Mouse (Mus musculus): ENCODE measurements around the gene Rtl8b. TPM values are rescaled to one million over a fixed set of nuclear protein-coding genes. Genes with fewer than 3 reads are reported as not detected.

Gene Rtl8b
- total RNA-seq (2014; rRNA removed) = 3.8 and 6.7 TPM in 2 replicates
- 23.2 and 27.2 TPM in 2 replicates for polyA plus RNA-seq (2012; rRNA removed)

DNA sequence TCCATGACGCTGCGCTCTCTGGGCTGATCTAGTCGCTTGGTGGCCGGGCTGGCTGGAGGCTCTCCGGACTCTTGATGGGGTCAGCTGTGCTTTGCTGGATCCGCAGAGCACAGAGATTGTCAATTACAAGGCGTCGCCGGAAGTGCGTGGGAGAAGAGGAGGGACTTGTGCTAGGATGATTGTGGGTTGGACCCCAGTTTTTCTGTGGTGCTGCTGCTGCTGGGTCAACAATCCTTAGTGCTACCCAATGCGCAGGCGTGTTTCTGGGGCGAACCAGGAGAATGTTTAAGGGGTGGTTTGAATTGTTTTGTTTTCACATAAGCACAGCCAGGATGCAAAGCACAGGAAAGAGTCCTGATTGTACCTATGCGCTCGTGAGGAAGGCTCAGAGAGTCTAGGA lies at the start of gene Rtl8b:
Gene Rtl8b, minus strand, starts transcription at position 115 of the 400 bp plus-strand sequence.
- no peak within 1 kb of the TSS for H3K9ac ChIP-seq (ENCODE audit: low read depth, low read length)
- H3K27me3 ChIP-seq (ENCODE audit: control insufficient read depth, insufficient read depth, low read length) = no peaks in the 10 kb centered on the region
- H3K36me3 ChIP-seq (ENCODE audit: control insufficient read depth, insufficient read depth, low read length) = no peaks in the 10 kb centered on the region
- H3K4me1 ChIP-seq (ENCODE audit: control insufficient read depth, insufficient read depth, low read length) = no peaks in the 10 kb centered on the region
- no peak within 1 kb of the TSS for H3K27ac ChIP-seq (replicated peaks; ENCODE audit: insufficient read depth, low read depth, low read length)
- H3K79me2 ChIP-seq (ENCODE audit: control insufficient read depth, insufficient read depth, low read length) = no peaks in the 10 kb centered on the region
- no peak for TF ChIP-seq CTCF (IDR thresholded peaks at IDR 0.05; ENCODE audit: low read depth, low read length)
- no peak for TF ChIP-seq POLR2A (IDR thresholded peaks at IDR 0.05; ENCODE audit: extremely low read depth, insufficient read depth, low read length)
- H3K4me3 ChIP-seq (ENCODE audit: insufficient read depth, low read depth, low read length) = peak within 1 kb of the TSS; percentile 48
- 2% methylated on average over 11 of the region's 15 CpGs for WGBS
- DNase-seq (ENCODE audit: extremely low read depth, low read depth, low spot score) = peak; percentile 78

DNA sequence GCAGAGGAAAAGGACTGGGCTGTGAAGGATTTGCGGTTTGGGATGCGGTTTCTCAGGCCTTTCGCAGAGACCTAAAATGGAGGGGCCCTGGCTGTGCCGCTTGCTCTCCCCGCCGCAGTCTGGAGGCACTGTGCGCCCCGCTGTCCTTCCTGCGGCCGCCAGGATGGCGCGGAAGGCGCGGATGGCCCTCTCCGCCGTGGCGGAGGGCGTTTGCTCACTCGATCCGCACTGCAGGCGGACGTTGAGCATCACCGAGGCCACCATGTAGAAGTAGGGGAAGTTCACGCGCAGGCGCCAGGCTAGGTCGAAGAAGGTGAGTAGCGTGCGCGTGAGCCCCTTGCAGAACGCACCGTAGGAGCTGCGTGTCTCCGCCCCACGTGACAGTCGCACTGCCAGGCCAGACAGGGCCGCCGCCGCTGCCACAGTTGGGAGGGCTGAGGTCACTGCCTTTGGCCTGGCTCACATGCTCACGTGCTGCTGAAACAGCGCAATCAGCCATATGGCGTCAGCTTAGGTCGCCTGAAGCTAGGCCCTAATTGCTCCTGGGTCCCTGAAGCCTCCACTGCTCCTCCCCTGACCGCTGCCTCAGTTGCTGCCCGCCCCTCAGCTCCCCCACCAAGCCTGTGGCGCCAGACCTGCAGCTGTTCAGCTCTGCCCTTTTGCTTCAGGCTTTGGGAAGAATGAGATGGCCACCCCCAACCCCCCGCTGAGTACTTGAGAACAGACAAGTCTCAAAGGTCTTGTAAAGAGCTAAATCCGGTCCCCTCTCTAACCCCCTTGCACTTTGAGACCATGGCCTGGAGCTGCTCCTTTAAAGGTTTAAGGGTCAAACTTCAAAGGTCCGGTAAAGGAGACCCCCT lies 46.3 kb upstream of the Rtl8b start:
- no peaks in the 10 kb centered on the region for H3K79me2 ChIP-seq (ENCODE audit: control insufficient read depth, insufficient read depth, low read length)
- WGBS = 12% methylated on average over 44 of the region's 49 CpGs
- H3K9ac ChIP-seq (ENCODE audit: low read depth, low read length) = no peak overlapping the region
- no peaks in the 10 kb centered on the region for H3K36me3 ChIP-seq (ENCODE audit: control insufficient read depth, insufficient read depth, low read length)
- peak; percentile 6 for DNase-seq (ENCODE audit: extremely low read depth, low read depth, low spot score)
- H3K4me1 ChIP-seq (ENCODE audit: control insufficient read depth, insufficient read depth, low read length) = no peaks in the 10 kb centered on the region
- no peaks in the 10 kb centered on the region for H3K27me3 ChIP-seq (ENCODE audit: control insufficient read depth, insufficient read depth, low read length)
- peak overlapping the region; percentile 9; the same call in 1 of the 2 replicates for H3K4me3 ChIP-seq (ENCODE audit: insufficient read depth, low read depth, low read length)
- TF ChIP-seq POLR2A (IDR thresholded peaks at IDR 0.05; ENCODE audit: extremely low read depth, insufficient read depth, low read length) (no peak), CTCF (IDR thresholded peaks at IDR 0.05; ENCODE audit: low read depth, low read length) (no peak)
- no peak overlapping the region for H3K27ac ChIP-seq (replicated peaks; ENCODE audit: insufficient read depth, low read depth, low read length)

DNA sequence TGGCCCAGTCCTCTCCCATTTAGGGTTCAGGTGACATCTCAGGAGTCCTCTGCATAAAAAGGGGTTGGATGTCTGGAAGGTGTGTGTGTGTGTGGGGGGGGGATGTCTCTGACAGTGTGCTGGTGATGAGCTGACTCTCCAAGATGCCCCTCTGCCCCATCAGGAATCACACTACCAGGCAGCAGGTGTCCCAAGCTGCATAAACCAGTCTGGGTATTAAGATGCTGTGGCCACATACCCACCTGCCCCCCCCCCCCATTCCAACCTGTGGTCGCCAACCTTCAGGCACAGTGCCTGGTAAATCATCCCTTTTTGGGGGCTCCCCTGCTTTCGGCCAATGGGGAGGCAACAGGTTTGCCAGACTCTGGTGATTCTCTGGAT lies 45.7 kb upstream of the Rtl8b start:
- H3K9ac ChIP-seq (ENCODE audit: low read depth, low read length) = no peak overlapping the region
- no peak overlapping the region for H3K4me3 ChIP-seq (ENCODE audit: insufficient read depth, low read depth, low read length)
- WGBS = 43% methylated on average over 2 of the region's 2 CpGs
- no peaks in the 10 kb centered on the region for H3K27me3 ChIP-seq (ENCODE audit: control insufficient read depth, insufficient read depth, low read length)
- H3K4me1 ChIP-seq (ENCODE audit: control insufficient read depth, insufficient read depth, low read length) = no peaks in the 10 kb centered on the region
- TF ChIP-seq POLR2A (IDR thresholded peaks at IDR 0.05; ENCODE audit: extremely low read depth, insufficient read depth, low read length) (no peak), CTCF (IDR thresholded peaks at IDR 0.05; ENCODE audit: low read depth, low read length) (no peak)
- no peaks in the 10 kb centered on the region for H3K36me3 ChIP-seq (ENCODE audit: control insufficient read depth, insufficient read depth, low read length)
- H3K79me2 ChIP-seq (ENCODE audit: control insufficient read depth, insufficient read depth, low read length) = no peaks in the 10 kb centered on the region
- no peak for DNase-seq (ENCODE audit: extremely low read depth, low read depth, low spot score)
- no peak overlapping the region for H3K27ac ChIP-seq (replicated peaks; ENCODE audit: insufficient read depth, low read depth, low read length)

DNA sequence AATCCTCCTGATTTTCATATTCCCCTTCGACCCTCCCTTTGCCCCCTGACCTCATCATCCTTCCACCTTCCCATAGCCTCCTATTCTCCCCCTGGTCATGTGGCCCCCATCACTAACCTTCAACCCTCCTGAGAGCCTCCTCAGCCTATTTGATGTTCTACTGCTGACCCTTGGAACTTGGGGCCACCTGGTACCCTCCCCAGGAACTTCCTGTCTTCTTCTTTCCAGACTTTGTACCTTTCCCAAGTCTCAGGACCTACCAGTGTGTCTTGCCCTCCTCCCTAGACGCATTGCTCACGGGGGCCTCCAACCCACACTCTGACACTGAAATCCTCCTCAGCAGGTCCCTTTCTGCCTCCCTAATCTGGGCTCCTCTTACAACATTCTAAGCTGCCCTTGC lies 32.5 kb upstream of the Rtl8b start:
- no peaks in the 10 kb centered on the region for H3K79me2 ChIP-seq (ENCODE audit: control insufficient read depth, insufficient read depth, low read length)
- H3K4me1 ChIP-seq (ENCODE audit: control insufficient read depth, insufficient read depth, low read length) = no peaks in the 10 kb centered on the region
- no peak for TF ChIP-seq CTCF (IDR thresholded peaks at IDR 0.05; ENCODE audit: low read depth, low read length)
- no peak overlapping the region for H3K27ac ChIP-seq (replicated peaks; ENCODE audit: insufficient read depth, low read depth, low read length)
- H3K4me3 ChIP-seq (ENCODE audit: insufficient read depth, low read depth, low read length) = no peak overlapping the region
- no peaks in the 10 kb centered on the region for H3K36me3 ChIP-seq (ENCODE audit: control insufficient read depth, insufficient read depth, low read length)
- WGBS = 83% methylated on average over 3 of the region's 3 CpGs
- DNase-seq (ENCODE audit: extremely low read depth, low read depth, low spot score) = no peak
- H3K27me3 ChIP-seq (ENCODE audit: control insufficient read depth, insufficient read depth, low read length) = no peaks in the 10 kb centered on the region
- no peak overlapping the region for H3K9ac ChIP-seq (ENCODE audit: low read depth, low read length)

DNA sequence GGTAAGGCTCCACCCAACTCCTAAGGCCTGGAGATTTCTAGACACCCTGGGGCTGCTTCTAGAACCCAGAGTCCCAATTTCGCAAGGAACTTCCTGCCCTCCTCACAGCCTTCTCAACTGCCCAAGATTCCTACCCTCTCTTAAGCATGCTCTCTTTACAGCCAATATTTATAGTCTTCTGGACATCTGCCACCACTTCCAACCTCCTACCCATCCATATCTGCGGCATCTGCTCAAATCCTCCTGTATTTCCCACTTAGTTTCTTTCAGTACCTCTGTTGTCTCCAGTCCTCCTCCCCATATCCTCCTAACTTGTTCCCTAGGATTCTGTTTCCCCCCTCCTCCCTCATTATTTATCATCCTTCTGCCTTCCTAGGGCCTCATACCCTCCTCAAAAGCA lies 29.0 kb upstream of the Rtl8b start:
- DNase-seq (ENCODE audit: extremely low read depth, low read depth, low spot score) = no peak
- Histone ChIP-seq H3K27me3 (ENCODE audit: control insufficient read depth, insufficient read depth, low read length) (no peaks in the 10 kb centered on the region), H3K79me2 (ENCODE audit: control insufficient read depth, insufficient read depth, low read length) (no peaks in the 10 kb centered on the region), H3K4me1 (ENCODE audit: control insufficient read depth, insufficient read depth, low read length) (no peaks in the 10 kb centered on the region), H3K4me3 (ENCODE audit: insufficient read depth, low read depth, low read length) (no peak overlapping the region), H3K27ac (replicated peaks; ENCODE audit: insufficient read depth, low read depth, low read length) (no peak overlapping the region), H3K9ac (ENCODE audit: low read depth, low read length) (no peak overlapping the region), H3K36me3 (ENCODE audit: control insufficient read depth, insufficient read depth, low read length) (no peaks in the 10 kb centered on the region)
- TF ChIP-seq CTCF (IDR thresholded peaks at IDR 0.05; ENCODE audit: low read depth, low read length) (no peak), POLR2A (IDR thresholded peaks at IDR 0.05; ENCODE audit: extremely low read depth, insufficient read depth, low read length) (no peak)
- 86% methylated on average over 2 of the region's 2 CpGs for WGBS

Data from liver, adult 2 months (tissue).